Mouse (Mus musculus): Measurements from ENCODE around the gene Trabd2b.
A peak's percentile ranks its signal among the peaks of the same experiment; 100 is the strongest.

Gene Trabd2b

GRCm38 (mm10) chr4:114583546-114584144 lies 177.1 kb downstream of the Trabd2b start:
- no peak for DNase-seq (ENCODE audit: extremely low read depth, insufficient read length, low spot score)

- DNase-seq (ENCODE audit: extremely low read depth, insufficient read length, low spot score): no peak
Observed at GRCm38 (mm10) chr4:114584686-114585085, 178.2 kb downstream of the Trabd2b start.

DNA sequence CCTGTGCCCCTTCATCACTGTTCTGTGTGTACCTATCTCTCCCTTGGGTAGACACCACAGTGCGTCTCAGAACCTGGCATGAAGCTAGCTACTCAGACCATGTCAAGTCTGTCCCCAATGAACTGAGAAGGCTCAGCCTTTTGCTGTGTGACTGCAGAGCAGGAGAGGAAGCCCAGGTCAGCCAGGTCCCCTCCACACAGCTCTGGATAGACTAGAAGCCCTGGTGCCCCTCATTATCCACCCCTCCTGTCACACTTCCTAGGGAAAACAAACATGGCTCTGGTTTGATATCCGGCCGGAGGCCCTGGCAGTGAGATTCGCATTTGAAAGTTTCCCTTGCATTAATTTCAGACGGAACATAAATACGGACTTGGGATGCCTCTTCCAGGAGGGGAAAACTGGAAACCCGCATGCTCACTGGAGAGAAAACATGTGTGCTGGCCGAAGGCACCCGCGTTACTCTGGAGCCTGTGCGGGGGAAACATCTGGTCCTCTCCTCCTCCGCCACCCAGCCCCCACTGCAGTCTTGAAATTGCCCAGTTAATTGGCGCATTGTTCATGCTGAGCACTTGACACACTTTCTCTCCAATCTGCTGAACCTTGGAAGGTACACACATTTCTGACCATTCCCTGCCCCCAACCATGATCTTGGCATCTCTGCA lies 187.2 kb downstream of the Trabd2b start:
- DNase-seq (ENCODE audit: extremely low read depth, insufficient read length, low spot score): no peak

- DNase-seq (ENCODE audit: extremely low read depth, insufficient read length, low spot score): peak; percentile 23
Observed at GRCm38 (mm10) chr4:114595188-114595701, 188.7 kb downstream of the Trabd2b start.

DNA sequence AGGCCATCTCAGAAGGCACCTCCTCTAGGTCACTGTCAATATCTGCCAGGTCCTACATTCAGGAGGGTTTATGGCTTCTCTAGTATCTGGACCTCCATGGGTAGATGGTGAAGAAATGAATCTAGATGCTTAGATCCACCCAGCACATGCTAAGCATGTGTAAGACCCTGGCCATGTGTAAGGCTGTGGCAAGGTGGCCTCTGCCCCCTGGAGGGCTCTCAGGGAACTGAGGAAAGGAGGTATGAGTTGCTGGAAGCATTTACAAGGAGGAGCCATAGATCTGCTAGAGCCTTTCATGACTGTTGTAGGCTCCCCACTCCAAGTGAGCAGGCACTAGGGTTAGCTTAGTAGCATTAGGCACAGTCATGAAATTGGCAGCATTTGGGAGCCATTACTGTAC lies 192.6 kb downstream of the Trabd2b start:
- DNase-seq (ENCODE audit: extremely low read depth, insufficient read length, low spot score): no peak

- peak; percentile 42 for DNase-seq (ENCODE audit: extremely low read depth, insufficient read length, low spot score)
Observed at GRCm38 (mm10) chr4:114601201-114602009, 194.9 kb downstream of the Trabd2b start.

GRCm38 (mm10) chr4:114605670-114606069 lies 199.1 kb downstream of the Trabd2b start:
- DNase-seq (ENCODE audit: extremely low read depth, insufficient read length, low spot score): no peak

DNA sequence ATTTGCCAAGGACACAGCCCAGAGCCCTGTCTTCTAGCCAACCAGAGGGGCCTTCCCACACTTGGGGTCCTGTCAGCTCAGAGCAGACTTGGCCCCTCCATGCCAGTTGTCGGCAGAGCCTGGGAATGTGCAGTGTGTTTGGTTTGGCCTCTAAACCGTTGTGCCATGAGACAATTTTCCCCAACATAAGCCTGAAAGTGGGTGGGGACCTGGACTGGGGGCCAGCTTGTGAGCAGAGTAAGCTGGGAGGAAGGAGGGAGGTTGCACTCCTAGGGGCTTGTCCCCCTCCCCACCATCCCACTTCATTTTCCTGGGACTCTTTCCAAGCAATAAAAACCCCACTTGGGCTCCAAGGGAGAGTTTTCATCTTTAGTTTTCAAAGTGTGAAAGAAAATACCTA lies 201.3 kb downstream of the Trabd2b start:
- no peak for DNase-seq (ENCODE audit: extremely low read depth, insufficient read length, low spot score)

GRCm38 (mm10) chr4:114609297-114609696 lies 202.8 kb downstream of the Trabd2b start:
- DNase-seq (ENCODE audit: extremely low read depth, insufficient read length, low spot score): no peak

GRCm38 (mm10) chr4:114611166-114611929 lies 204.8 kb downstream of the Trabd2b start:
- no peak for DNase-seq (ENCODE audit: extremely low read depth, insufficient read length, low spot score)

GRCm38 (mm10) chr4:114612032-114612431 lies 205.5 kb downstream of the Trabd2b start:
- DNase-seq (ENCODE audit: extremely low read depth, insufficient read length, low spot score): no peak

DNA sequence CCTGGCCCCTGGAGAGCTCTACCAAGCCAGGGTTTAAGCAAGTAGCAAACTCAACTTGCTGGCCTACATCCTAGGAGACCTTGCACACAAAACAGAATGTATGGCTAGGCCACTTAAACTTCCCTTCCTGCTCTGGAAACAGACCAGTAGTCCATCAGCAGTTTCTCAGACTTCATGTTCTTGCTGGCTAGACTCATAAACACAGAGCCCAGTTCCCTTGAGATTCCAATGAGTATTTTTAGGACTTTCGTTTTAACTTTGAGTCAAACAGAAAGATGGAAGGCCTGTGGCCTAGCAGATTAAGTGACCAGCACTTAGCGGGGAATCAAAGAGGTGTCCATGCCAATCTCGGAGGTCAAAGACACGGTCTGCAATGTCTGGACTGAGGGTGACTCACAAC lies 206.3 kb downstream of the Trabd2b start:
- no peak for DNase-seq (ENCODE audit: extremely low read depth, insufficient read length, low spot score)

GRCm38 (mm10) chr4:114614086-114614485 lies 207.6 kb downstream of the Trabd2b start:
- DNase-seq (ENCODE audit: extremely low read depth, insufficient read length, low spot score): no peak

GRCm38 (mm10) chr4:114615765-114616164 lies 209.2 kb downstream of the Trabd2b start:
- DNase-seq (ENCODE audit: extremely low read depth, insufficient read length, low spot score): no peak

GRCm38 (mm10) chr4:114622929-114623328 lies 216.4 kb downstream of the Trabd2b start:
- no peak for DNase-seq (ENCODE audit: extremely low read depth, insufficient read length, low spot score)

DNA sequence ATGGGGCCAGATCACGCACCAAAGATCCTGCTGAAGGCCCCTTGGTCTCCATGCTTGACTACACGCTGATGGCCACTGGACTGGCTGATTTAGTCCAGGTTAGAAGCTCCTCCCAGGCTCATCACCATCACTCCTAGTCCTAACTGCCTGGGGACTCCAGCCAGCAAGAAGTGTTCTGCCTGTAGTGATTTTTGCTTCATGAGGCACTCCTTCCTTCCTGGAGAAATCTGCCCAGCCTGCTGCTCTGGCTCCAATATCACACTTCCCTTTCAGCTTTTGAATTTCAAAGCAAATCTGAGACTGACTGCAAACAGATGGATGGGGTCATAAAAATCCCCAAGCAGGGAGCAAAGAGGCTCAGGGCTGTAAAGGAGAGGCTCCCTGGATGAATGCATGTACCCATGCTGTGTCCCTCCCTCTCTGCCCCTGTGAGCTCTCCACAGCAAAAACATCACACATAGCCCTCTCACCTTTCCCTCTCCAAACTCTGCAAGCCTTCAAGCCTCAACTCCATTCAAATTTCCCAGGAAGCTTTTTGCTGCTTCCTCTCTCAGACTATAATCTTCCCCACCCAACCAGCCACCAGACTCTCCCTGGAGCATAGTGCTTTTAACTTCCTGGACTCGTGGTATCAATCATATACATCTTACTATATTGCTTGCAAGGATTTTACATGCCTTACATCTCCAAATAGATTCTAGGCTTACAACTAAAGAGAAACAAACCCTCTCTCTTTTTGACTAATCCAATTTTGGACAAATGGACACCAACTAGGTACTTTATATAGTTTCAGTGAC lies 217.8 kb downstream of the Trabd2b start:
- no peak for DNase-seq (ENCODE audit: extremely low read depth, insufficient read length, low spot score)

GRCm38 (mm10) chr4:114625357-114625756 lies 218.8 kb downstream of the Trabd2b start:
- no peak for DNase-seq (ENCODE audit: extremely low read depth, insufficient read length, low spot score)

GRCm38 (mm10) chr4:114625920-114626319 lies 219.4 kb downstream of the Trabd2b start:
- no peak for DNase-seq (ENCODE audit: extremely low read depth, insufficient read length, low spot score)

GRCm38 (mm10) chr4:114627674-114628293 lies 221.3 kb downstream of the Trabd2b start:
- DNase-seq (ENCODE audit: extremely low read depth, insufficient read length, low spot score): no peak

DNA sequence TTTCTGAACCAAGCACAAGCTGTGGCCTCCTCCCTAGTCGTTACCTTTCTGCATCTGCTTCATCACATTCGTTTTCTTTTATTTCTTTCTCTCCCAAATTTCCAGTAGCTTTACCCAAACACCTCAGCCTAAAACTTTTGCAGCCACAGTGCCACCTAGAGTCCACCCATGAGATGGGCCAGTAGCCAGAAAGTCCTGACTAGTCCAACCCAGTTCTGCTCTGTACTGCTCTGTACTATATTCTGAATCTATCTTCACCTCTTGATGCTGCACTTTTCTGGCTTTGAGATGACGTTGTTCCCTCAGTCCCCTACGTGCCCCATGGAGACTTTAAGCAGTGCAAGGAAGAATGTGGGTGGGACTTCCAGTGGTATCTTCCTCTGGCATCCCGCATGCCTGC lies 229.4 kb downstream of the Trabd2b start:
- DNase-seq (ENCODE audit: extremely low read depth, insufficient read length, low spot score): no peak
